Mouse (Mus musculus): ENCODE results near the gene Samd9l. TPM values are rescaled to one million over a fixed set of nuclear protein-coding genes. Genes with fewer than 3 reads are reported as not detected.
A peak's percentile ranks its signal among the peaks of the same experiment; 100 is the strongest.
"Not testable (repeated sequence)": the region's sequence is repeated elsewhere in the genome, so short reads cannot be mapped to it uniquely, and the experiment has no call there.

The Samd9l gene
- polyA plus RNA-seq, 1 experiment from 2014 or later: 0.64 TPM

DNA sequence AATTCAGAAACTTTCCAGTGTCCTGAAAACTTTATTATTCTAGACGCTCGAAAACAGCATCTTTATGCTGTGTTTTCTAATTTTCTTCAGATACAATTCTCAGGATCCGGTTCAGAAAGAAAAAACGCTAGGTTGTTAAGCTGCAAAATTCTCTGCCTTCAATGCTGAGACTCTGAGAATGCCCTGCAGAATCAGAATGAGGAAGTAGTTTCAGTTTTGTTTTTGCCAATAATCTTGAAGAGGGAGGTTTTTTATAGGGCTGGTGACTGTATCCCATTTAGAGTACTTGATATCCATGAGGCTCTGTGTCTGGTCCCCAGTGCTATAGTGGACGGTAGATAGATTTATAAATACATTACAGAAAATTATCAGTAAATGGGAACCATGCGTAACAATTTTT is 12.8 kb downstream of the Samd9l start:
- no peaks in the 10 kb centered on the region for H3K4me1 ChIP-seq (replicated peaks)
- H3K27ac ChIP-seq: no peak overlapping the region
- 86% methylated on average over 6 of the region's 6 CpGs for WGBS
- ATAC-seq (ENCODE audit: insufficient number of reproducible peaks, insufficient read depth, low FRiP score, low TSS enrichment, low read depth): no peak
- no peaks in the 10 kb centered on the region for H3K9me3 ChIP-seq
- H3K9ac ChIP-seq (replicated peaks): no peak overlapping the region
- no peak overlapping the region for H3K4me3 ChIP-seq (replicated peaks)
- H3K36me3 ChIP-seq: no peaks in the 10 kb centered on the region
- no peaks in the 10 kb centered on the region for H3K27me3 ChIP-seq
- H3K4me2 ChIP-seq: no peak overlapping the region

GRCm38 (mm10) chr6:3384816-3385215 is 14.6 kb downstream of the Samd9l start:
- not testable (repeated sequence) for H3K27ac ChIP-seq; ATAC-seq (ENCODE audit: insufficient number of reproducible peaks, insufficient read depth, low FRiP score, low TSS enrichment, low read depth); H3K27me3 ChIP-seq; H3K36me3 ChIP-seq; H3K4me2 ChIP-seq; H3K9ac ChIP-seq (replicated peaks); H3K4me1 ChIP-seq (replicated peaks); H3K9me3 ChIP-seq; H3K4me3 ChIP-seq (replicated peaks)

GRCm38 (mm10) chr6:3384115-3384791 is 15.1 kb downstream of the Samd9l start:
- H3K27me3 ChIP-seq; H3K4me3 ChIP-seq (replicated peaks); H3K36me3 ChIP-seq; H3K4me2 ChIP-seq; ATAC-seq (ENCODE audit: insufficient number of reproducible peaks, insufficient read depth, low FRiP score, low TSS enrichment, low read depth); H3K27ac ChIP-seq; H3K9ac ChIP-seq (replicated peaks); H3K9me3 ChIP-seq; H3K4me1 ChIP-seq (replicated peaks): not testable (repeated sequence)
- WGBS: 0% methylated on average over 1 of the region's 4 CpGs

DNA sequence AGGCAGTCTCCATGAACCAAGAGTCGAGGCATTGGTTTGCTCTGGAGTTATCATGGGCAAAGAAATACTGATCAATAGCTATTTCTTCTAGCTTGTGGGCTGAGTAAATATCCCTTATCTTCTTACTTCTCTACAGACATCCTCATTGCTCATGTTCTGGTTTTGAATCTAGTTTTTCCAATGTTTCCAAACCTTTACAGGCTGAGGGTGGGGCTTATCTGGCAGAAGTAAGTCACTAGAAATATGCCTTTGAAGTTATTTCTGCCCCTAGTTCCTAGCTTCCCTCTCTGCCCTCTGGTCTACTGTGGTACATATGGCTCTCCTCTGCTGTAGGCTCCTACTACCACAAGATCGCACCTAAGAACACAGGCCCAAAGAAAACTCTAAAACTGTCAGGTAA is 20.2 kb downstream of the Samd9l start:
- no peak for ATAC-seq (ENCODE audit: insufficient number of reproducible peaks, insufficient read depth, low FRiP score, low TSS enrichment, low read depth)
- Histone ChIP-seq H3K27ac (no peak overlapping the region), H3K4me3 (replicated peaks) (no peak overlapping the region), H3K36me3 (no peaks in the 10 kb centered on the region), H3K27me3 (no peaks in the 10 kb centered on the region), H3K4me1 (replicated peaks) (no peaks in the 10 kb centered on the region), H3K9ac (replicated peaks) (no peak overlapping the region), H3K4me2 (no peak overlapping the region), H3K9me3 (no peaks in the 10 kb centered on the region)
- 91% methylated on average over 2 of the region's 2 CpGs for WGBS

- Histone ChIP-seq H3K36me3 (no peaks in the 10 kb centered on the region), H3K4me2 (no peak overlapping the region), H3K9me3 (no peaks in the 10 kb centered on the region), H3K27me3 (no peaks in the 10 kb centered on the region), H3K4me1 (replicated peaks) (no peaks in the 10 kb centered on the region), H3K9ac (replicated peaks) (no peak overlapping the region), H3K4me3 (replicated peaks) (no peak overlapping the region), H3K27ac (no peak overlapping the region)
- ATAC-seq (ENCODE audit: insufficient number of reproducible peaks, insufficient read depth, low FRiP score, low TSS enrichment, low read depth): no peak
- WGBS: 90% methylated on average over 5 of the region's 5 CpGs
Observed at GRCm38 (mm10) chr6:3376687-3377086, 22.7 kb downstream of the Samd9l start.

DNA sequence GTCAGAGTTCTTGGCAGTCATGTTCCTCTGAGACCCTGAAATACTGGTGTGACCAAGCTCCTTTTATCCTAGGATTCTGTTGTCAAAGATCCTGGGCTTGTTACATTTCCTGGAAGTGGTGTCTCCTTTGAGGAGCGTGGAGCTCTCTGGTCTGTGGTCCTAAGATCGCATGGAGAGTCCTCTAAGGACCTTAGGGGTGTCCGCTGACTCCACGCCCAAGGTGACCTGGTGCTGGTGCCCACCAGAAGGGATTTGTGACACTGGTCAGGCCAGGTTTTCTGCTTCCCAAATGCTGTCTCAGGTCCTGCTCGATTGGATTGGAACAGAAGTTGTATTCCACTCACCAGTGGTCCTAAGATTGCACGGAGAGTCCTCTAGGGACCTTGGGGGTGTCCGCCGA is 29.8 kb downstream of the Samd9l start:
- Histone ChIP-seq H3K27me3 (no peaks in the 10 kb centered on the region), H3K9me3 (peaks cover 4% of the 10 kb centered on the region; the same call in 1 of the 2 replicates), H3K4me2 (no peak overlapping the region), H3K9ac (replicated peaks) (no peak overlapping the region), H3K36me3 (no peaks in the 10 kb centered on the region), H3K27ac (no peak overlapping the region), H3K4me3 (replicated peaks) (no peak overlapping the region), H3K4me1 (replicated peaks) (no peaks in the 10 kb centered on the region)
- 85% methylated on average over 8 of the region's 8 CpGs for WGBS
- no peak for ATAC-seq (ENCODE audit: insufficient number of reproducible peaks, insufficient read depth, low FRiP score, low TSS enrichment, low read depth)

- not testable (repeated sequence) for H3K27me3 ChIP-seq; ATAC-seq (ENCODE audit: insufficient number of reproducible peaks, insufficient read depth, low FRiP score, low TSS enrichment, low read depth); H3K4me1 ChIP-seq (replicated peaks); H3K36me3 ChIP-seq; H3K4me2 ChIP-seq; H3K9ac ChIP-seq (replicated peaks); H3K27ac ChIP-seq; H3K4me3 ChIP-seq (replicated peaks); H3K9me3 ChIP-seq
- 76% methylated on average over 1 of the region's 1 CpGs for WGBS
Observed at GRCm38 (mm10) chr6:3365609-3366008, 33.8 kb downstream of the Samd9l start.

DNA sequence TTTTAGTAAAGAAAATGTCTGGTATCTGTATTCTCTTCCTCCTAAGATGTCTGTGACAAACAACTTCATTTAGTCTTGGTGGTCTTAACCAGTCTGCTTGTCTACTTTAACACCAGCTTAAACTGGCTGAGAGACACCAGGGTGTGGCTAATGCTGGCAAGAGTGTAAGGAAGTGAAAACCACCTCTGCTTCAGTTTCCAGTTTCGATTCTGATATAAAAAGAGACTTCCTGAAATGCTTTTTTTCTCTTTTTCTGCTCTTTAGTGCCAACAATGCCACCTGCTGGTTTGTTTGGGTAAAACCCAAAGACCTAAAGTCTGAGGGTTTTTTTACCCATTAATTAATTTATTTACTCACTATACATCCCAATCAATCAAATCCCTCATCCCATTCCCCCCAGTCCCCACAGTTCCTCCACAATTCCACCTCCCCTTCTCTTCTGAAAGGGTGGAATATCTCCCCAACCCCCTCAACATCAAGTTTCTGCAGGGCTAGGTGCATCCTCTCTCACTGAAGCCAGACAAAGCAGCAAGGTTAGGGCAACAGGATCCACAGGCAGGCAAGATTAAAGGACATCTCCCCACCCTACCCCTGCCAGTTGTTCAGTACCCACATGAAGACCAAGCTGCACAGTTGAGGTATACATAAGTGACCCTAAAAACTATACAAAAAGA is 53.3 kb downstream of the Samd9l start:
- not testable (repeated sequence) for H3K9me3 ChIP-seq; H3K27ac ChIP-seq; H3K27me3 ChIP-seq; H3K4me2 ChIP-seq; H3K9ac ChIP-seq (replicated peaks); H3K4me3 ChIP-seq (replicated peaks); H3K36me3 ChIP-seq; ATAC-seq (ENCODE audit: insufficient number of reproducible peaks, insufficient read depth, low FRiP score, low TSS enrichment, low read depth); H3K4me1 ChIP-seq (replicated peaks)
- 5% methylated on average over 1 of the region's 1 CpGs for WGBS

GRCm38 (mm10) chr6:3345043-3345639 is 54.2 kb downstream of the Samd9l start:
- WGBS: 67% methylated on average over 2 of the region's 4 CpGs
- H3K4me3 ChIP-seq (replicated peaks); H3K27me3 ChIP-seq; H3K36me3 ChIP-seq; H3K9me3 ChIP-seq; H3K4me1 ChIP-seq (replicated peaks); H3K9ac ChIP-seq (replicated peaks); H3K4me2 ChIP-seq; ATAC-seq (ENCODE audit: insufficient number of reproducible peaks, insufficient read depth, low FRiP score, low TSS enrichment, low read depth); H3K27ac ChIP-seq: not testable (repeated sequence)

DNA sequence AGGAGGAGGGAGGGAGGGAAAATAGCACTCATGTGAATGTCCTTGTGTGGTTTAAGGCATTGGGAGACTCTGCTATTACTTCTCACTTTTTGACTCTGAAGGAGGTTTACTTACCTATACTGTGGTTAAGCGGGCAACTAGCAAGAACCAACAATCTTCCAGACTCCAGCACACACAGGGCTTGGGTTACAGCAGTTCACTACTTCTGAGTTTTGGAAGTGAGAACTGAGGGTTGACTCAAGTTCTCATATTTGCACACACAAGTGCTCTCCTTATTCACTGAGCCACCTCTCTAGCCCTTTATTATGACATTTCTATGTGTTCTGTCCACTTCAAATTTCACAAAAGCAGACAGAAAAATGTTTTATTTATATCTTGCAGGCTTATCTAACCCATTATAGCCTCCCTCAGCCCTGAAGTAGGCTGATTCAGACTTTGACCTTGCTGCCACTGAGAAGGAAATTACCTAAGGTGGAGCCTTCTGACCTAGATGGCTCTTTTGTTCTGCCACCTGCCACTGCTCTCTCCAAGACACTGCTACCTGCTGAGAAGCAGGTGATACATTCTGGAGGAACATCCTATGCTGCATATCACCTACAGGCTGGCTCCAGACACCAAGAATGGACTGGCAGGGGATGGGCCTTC is 55.6 kb downstream of the Samd9l start:
- not testable (repeated sequence) for H3K9ac ChIP-seq (replicated peaks); H3K4me2 ChIP-seq; ATAC-seq (ENCODE audit: insufficient number of reproducible peaks, insufficient read depth, low FRiP score, low TSS enrichment, low read depth); H3K27ac ChIP-seq; H3K4me3 ChIP-seq (replicated peaks); H3K4me1 ChIP-seq (replicated peaks); H3K9me3 ChIP-seq; H3K36me3 ChIP-seq; H3K27me3 ChIP-seq
- WGBS: 87% methylated on average over 1 of the region's 1 CpGs

GRCm38 (mm10) chr6:3341479-3341878 is 57.9 kb downstream of the Samd9l start:
- 59% methylated on average over 5 of the region's 5 CpGs for WGBS
- no peak for ATAC-seq (ENCODE audit: insufficient number of reproducible peaks, insufficient read depth, low FRiP score, low TSS enrichment, low read depth)
- H3K4me2 ChIP-seq: peak overlapping the region; percentile 42; the same call in 1 of the 2 replicates

More at GRCm38 (mm10) chr6:3341479-3341878, 57.9 kb downstream of the Samd9l start:
- H3K36me3 ChIP-seq: no peaks in the 10 kb centered on the region
- no peaks in the 10 kb centered on the region for H3K4me1 ChIP-seq (replicated peaks)
- H3K9me3 ChIP-seq: peaks cover 5% of the 10 kb centered on the region; the same call in 1 of the 2 replicates
- no peak overlapping the region for H3K4me3 ChIP-seq (replicated peaks)
- no peak overlapping the region for H3K27ac ChIP-seq
- no peaks in the 10 kb centered on the region for H3K27me3 ChIP-seq
- H3K9ac ChIP-seq (replicated peaks): no peak overlapping the region
